Mouse (Mus musculus) embryo, embryonic 9.5 days (tissue): ENCODE measurements around the gene Engase.

ENCODE experiments used
- DNase-seq: peaks from one replicate; pipeline ENCODE4 v3.0.0-alpha.2; 2017; ENCODE audit errors: extremely low spot score

Engase gene

DNA sequence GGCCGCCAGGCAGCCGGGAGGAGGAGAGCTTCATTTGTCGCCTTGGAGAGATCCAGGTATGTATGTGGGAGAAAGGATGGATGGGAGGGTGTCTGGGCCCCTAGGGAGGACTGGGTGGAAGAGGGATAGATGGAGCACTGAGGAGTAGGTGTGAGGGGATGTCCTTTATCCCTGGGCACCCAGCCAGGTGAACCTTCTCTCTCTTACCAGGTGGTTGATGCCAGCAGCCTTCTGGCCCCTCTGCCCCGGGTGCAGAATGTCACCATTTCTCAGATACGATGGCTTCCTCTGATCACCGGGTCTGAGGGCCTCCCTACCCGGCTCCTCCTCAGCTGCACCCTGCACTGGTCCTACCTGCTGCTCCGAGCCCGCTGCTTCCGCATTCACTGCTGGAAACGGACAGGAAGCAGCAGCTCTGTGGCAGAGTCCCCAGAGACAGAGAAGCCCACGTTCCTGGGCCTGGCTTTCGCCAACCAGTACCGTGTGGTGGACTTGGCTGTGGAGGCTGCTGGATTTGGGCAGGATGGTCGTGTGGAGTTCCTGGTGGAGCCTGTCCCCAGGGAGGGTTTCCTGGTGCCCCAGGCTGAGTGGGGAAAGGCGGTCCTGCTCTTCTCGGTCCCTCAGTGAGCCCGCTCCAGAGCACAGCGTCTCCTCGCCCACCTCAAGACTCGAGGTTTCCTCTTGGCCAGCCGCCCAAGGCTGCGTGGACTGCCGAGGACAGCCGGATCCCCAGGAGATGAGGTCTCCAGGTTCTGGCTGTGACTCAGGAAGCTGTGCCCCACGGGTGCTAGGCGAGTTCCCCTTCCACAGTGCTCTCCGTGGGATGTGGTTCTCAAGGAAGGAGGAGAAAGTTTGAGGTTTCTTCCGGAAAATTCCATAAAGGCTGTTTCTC lies 10.5 kb downstream of the Engase start:
- DNase-seq: no peak

DNA sequence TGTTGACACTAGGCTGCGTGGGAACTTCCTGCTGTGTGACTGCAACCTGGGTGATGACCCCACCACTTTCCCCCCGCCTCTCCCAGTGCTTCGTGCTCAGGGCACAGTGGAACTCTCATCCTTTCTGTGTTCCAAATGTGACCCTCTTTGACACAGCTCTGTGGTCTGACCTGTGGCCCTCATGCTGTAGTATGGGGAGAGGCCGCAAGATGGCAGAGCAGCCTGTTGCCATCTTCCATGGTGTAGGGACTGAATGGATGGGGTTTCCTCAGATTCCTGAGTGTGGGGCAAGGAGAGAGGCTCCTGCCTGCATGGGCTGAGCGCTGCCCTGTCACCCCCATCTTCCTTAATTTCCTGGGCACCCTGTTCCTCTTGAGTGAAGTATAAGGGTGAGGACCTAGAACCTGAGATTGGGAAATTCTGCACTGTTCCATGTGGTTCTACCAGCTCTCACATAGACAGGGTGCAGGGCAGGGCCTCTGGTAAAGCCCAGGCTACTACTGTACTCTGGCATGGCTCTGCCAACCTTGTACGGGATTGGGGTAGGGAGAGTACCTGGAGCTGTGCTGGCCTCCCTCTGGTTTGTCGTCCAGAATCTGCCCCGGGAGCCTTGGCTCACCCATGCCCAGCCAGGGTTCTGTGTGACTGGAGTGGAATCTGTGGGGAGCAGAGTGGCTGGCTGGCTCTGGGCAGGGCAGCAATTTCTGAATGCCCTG lies 11.7 kb downstream of the Engase start:
- DNase-seq: no peak

DNA sequence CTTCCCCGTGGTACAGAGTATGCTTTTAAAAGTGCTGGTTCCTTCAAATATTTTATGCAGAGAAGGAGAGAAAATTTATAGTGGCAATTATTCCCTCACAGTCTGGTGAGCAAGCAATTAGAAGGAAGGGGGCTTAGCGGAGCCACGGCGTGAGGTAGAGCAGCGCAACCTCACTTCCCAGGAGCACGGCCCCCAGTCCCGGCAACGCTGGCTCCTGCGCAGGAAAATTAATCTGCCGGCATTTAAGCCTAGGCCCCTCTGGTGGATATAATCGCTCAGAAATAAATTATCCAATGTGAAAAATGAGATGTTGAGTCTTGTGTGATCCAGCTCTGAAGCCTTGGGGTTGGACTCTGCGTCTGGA lies 12.3 kb downstream of the Engase start:
- DNase-seq: no peak

DNA sequence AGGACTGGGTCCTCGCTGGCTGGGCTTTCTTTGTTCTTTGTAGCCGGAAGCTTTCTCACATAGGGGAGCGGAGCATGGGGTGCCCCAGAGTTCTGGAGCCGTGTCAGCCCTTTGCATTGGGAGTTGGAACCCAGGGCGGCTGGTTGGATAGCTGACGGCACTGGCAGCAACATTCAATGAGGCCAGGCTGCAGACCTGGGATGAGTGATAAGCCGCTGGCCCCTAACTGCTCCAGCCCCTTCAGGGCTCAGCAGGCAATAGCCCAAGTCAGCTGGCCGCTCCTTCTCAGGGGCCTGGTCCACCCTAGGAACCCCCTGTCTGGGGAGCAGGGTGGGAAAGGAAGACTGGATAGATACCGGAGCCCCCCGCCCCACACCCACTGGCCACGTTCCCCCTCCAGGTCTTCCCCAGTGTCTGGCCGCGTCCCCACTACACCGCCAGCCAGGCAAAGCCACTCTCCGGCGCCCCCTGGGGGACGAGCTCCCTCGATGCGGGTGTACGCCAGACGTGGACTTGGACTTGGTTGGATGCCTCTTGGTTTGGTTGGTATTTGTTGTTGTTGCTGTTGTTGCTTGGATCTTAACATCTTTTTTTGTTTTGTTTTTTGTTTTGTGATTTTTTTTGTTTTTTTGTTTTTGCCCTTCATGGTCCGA lies 14.1 kb downstream of the Engase start:
- DNase-seq: peak; percentile 81

GRCm38 (mm10) chr11:118491230-118491629 lies 14.6 kb downstream of the Engase start:
- DNase-seq: no peak

DNA sequence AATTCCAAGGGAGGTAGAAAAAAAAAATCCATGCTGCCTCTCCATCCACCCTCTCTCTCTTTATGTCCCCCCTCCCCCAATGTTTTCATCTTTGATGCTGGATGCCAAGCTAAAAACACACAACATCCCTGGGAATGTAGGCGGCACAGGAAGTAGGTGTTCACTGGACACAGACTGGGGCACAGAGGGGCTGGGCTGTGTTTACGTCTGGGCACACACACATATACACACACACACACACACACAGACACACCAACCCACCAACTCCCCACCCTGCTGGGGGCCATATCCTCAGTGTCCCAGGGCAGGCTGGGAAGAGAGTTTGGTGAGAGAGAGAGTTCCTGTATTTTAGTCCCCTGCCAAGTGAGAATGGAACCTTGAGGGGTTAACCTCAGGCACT lies 16.8 kb downstream of the Engase start:
- DNase-seq: no peak

- no peak for DNase-seq
Measured at GRCm38 (mm10) chr11:118494001-118494737, 17.5 kb downstream of the Engase start.

DNA sequence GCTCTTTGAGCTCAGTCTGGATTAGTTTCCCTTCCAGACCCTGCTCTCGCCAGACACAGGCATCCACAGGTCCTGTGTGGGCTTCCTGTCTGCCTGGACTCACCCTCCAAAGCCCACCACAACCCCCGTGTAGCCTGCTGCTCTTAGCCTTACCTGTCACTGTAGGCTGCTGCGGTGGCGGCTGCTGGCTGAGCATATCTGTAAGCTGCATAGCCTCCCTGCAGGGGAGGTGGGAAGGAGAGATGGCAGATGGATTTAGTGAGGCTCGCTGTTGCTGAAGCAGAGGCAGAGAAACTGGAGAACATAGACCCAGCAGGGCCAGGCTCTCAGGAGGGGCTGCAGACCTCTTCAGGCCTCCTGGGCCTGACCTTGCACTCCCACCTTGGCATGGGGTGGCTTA lies 18.4 kb downstream of the Engase start:
- no peak for DNase-seq

GRCm38 (mm10) chr11:118496066-118496689 lies 19.5 kb downstream of the Engase start:
- DNase-seq: no peak

GRCm38 (mm10) chr11:118502990-118503389 lies 26.4 kb downstream of the Engase start:
- DNase-seq: no peak

DNA sequence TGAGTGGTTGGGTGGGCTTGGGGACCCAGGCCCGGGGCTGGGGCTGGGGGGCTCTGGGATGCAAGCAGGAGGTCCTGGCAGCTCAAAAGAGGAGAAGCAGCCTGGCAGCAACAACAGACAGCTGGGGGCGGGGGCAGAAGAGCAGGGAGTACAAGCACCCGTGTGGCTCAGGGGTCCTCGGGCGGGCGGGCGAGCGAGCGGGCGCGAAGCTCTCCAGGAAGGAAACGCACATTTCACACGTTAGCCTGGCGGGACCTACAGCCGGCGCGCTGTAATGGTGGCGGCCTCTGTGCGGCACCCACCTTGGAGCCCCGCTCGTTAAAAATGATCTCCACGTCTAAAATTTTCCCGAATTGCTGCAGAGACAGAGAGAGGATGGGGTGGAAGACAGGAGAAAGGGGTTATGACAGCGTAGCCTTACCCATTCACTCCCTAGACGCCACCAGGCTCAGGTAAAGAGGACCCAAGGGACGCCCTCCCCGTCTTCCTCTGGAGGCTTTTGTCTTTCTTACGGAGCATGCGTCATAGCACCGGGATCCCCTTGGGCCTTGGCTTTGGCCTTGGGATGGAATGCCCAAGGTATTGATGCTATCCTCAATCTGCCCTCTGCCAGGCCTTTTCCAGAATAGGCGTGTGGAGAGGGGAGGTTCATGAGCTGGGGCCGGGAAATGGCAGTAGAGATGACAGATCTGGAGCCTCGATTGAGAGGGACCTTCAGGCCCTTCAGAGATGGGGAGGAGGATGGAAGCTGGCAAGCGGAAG lies 27.0 kb downstream of the Engase start:
- no peak for DNase-seq

GRCm38 (mm10) chr11:118504180-118504454 lies 27.5 kb downstream of the Engase start:
- no peak for DNase-seq

- DNase-seq: no peak
Measured at GRCm38 (mm10) chr11:118507095-118507494, 30.5 kb downstream of the Engase start.

- peak; percentile 74 for DNase-seq
Measured at GRCm38 (mm10) chr11:118507904-118508303, 31.3 kb downstream of the Engase start.

- no peak for DNase-seq
Measured at GRCm38 (mm10) chr11:118508341-118508740, 31.7 kb downstream of the Engase start.

- DNase-seq: no peak
Measured at GRCm38 (mm10) chr11:118511851-118512250, 35.2 kb downstream of the Engase start.

DNA sequence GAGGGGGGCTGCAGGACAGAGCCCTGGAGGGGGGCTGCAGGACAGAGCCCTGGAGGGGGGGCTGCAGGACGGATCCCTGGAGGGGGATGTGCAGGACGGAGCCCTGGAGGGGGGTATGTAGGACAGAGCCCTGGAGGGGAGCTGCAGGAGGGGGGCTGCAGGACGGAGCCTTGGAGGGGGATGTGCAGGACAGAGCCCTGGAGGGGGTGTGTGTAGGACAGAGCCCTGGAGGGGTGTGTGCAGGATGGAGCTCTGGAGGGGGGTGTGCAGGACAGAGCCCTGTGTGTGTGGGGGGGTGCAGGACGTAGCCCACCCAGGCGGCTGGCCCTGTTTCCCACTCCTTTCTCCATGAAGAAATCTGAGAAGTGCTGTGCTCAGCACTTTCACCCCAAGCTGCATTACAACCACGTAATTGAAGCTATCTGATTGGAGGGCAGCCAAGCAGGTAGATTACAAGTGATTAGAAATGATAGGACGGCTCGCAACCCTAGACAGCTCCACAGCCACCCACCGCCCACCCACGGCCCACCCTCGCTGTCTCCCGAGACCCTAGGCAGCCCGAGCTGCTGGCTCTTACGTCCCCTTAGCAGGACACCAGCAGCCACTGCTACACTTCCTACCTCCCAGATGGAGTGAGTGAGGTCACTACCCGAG lies 35.8 kb downstream of the Engase start:
- no peak for DNase-seq

DNA sequence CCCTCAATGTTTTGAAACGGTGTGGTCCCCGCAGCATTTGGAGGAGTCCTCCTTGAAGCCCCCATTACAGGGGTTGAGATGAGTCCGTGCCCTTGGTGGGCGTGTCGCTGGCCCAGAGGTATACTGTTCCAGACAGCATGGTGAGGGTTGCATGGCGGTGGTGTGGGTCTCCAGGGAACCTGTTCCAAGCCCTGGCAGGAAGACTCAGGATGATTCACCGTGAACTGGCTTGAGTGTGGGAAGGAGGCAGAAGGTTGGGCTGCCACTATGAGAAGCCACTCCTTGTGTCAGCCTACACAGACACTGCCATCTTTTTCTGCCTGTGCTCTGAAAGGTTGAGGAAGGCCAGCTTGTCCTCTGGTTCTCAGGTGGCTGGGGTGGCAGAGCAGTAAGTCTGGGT lies 41.3 kb downstream of the Engase start:
- no peak for DNase-seq

DNA sequence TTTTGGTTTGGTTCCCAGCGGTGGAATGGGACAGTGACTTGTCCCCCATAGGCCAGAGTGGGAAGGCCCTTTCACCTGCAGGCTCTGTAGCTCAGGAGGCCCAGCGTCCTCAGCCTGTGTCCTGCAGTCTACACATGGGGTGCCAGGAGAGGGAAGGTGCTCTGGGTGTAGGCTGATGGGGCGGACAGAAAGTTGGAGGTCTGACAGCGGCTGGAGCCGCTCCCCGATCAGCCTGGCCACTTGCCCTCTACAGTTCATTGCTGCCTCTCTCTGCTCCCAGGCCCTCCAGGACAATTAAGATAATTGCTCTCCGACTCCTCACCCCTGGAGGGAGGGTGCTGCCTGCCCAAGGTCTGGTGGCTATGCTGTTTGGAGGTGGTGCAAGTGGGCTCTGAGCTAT lies 42.1 kb downstream of the Engase start:
- no peak for DNase-seq

- no peak for DNase-seq
Measured at GRCm38 (mm10) chr11:118520251-118520650, 43.6 kb downstream of the Engase start.
